Mouse (Mus musculus): Measurements from ENCODE around the gene Cox19.

DNA sequence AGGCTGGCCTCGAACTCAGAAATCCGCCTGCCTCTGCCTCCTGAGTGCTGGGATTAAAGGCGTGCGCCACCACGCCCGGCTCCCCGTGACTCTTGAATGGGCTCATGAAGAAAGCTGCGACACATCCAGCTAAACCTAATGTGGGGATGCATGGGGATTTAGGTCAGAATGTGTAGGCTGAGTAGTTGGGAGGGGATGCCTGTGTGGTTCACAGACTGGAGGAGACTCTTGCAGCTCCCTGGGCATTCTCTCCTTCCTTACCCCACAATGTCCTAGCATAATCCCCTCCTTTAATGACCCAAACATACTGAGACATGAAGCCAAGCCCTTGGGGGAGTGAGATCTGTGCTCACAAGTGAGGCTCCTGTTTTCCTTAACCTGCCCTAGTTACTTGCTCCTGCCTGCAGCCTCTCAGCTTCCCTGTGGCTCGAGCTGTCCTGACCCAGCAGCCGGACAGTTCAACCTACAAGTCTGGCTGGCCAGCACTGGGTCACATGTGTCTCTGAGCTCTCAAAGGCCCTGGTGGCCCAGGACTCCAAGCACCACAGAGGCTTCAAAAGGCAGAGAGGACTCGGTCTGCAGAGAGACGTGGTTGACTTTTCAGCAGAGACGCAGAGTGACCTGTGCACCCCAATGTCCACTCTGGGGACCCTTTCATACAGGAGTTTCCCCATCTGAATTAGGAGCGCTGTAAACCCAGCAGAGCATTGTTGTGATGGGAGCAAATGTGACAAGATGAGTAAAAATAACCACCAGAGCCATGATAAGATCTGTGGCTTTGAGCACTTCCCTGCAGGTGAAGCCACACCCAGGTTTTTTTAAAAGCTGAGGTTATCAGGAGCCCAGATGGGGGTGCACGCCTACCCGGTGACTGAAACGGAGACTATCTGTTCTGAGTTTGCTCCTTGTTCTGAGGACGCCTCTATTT lies 30.6 kb upstream of the Cox19 start:
- TF ChIP-seq CTCF (IDR thresholded peaks at IDR 0.05; ENCODE audit: borderline replicate concordance, insufficient read depth, low read depth, low read length) (no peak), POLR2A (IDR thresholded peaks at IDR 0.05; ENCODE audit: borderline replicate concordance, insufficient read depth, low read length) (no peak)
